Mouse (Mus musculus) thymus, adult 18-20 months (tissue): ENCODE data around the gene Dcaf4.

Experiments used
- DNase-seq, 2 experiments: peaks; one replicate each; pipeline ENCODE4 v3.0.0; 2022; ENCODE audit warnings: mixed read lengths in 2 of 2

Gene Dcaf4

DNA sequence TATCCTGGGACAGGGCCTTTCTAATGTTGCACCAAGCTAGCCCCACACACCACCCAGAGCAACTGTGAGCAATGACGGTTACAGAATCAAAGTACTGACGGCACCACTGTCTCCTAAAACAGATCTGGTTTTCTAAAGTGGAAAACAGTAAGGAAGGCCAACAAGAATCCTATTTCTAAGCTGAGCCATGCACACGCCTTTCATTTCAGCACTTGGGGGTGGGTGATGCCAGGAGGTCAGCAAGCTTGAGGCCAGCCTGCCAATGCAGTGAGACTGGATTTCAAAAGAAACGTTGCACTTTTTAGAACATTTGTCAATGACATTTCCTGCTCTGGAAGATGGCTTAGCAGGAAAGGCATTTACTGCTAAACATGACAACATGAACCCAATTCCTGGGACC is 33.5 kb downstream of the Dcaf4 start:
- DNase-seq: no peak

- DNase-seq: no peak
Observed at GRCm38 (mm10) chr12:83555605-83556004, 35.3 kb downstream of the Dcaf4 start.

GRCm38 (mm10) chr12:83558496-83558895 is 38.2 kb downstream of the Dcaf4 start:
- no peak for DNase-seq

- no peak for DNase-seq
Observed at GRCm38 (mm10) chr12:83560189-83560588, 39.9 kb downstream of the Dcaf4 start.

GRCm38 (mm10) chr12:83562589-83562988 is 42.3 kb downstream of the Dcaf4 start:
- DNase-seq: no peak

- no peak for DNase-seq
Observed at GRCm38 (mm10) chr12:83569866-83570265, 49.6 kb downstream of the Dcaf4 start.

GRCm38 (mm10) chr12:83572717-83573116 is 52.5 kb downstream of the Dcaf4 start:
- DNase-seq: no peak

DNA sequence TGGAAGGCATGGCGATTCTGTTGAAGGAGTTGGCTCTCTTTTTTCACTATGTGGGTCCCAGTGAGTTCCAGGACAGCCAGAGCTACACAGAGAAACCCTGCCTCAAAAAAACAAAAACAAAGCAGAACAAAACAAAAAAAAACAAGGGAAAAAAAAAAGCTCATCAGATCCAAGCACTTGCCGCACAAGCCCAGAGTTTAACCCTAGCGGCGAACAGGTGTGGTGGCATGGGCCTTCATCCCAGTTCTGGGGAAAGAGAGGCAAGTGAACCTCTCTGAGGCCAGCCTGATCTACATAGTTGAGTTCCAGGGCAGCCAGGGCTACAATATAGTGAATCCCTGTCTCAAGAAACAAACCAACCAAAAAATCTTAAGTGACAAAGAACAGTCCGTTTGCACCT is 57.2 kb downstream of the Dcaf4 start:
- no peak for DNase-seq

GRCm38 (mm10) chr12:83578356-83578755 is 58.1 kb downstream of the Dcaf4 start:
- DNase-seq: no peak

GRCm38 (mm10) chr12:83578896-83579569 is 58.8 kb downstream of the Dcaf4 start:
- DNase-seq: no peak

DNA sequence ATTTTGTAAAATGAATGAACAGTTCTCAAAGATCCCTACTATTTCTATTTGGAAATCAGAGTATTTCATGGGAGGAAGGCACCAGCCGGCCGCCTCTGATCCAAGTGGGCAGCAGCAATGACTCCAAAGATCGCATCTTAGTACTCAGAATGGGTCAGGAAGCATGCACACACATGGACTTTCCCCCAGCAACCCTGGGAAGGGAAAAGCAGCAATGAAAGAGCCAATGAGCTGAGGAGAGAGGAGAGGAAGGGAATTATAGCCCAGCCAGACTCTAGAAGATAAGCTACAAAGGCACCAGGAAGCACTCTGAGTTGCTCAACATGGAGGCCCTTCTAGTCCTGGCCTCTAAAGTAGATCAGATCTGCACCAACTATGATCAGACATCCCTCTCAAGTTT is 60.0 kb downstream of the Dcaf4 start:
- DNase-seq: no peak

GRCm38 (mm10) chr12:83582106-83582505 is 61.8 kb downstream of the Dcaf4 start:
- no peak for DNase-seq

DNA sequence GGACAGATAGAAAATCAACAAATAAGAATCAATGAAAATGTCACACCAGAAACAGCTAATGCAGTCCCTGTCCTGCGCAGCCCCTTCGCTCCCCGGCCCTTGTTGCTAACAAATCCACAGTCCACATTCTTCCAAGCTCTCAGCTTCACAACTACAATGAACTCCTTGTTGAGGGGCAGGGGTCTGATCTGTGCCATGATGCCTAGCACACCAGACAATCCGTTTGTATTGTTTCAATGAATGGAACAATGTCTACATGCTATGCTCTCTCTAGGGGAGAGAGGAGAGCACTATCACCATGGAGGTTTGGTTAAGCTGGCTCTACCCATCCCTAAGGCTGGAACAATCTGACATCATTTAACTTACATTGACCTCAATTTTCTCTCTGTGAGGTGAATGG is 62.5 kb downstream of the Dcaf4 start:
- no peak for DNase-seq

DNA sequence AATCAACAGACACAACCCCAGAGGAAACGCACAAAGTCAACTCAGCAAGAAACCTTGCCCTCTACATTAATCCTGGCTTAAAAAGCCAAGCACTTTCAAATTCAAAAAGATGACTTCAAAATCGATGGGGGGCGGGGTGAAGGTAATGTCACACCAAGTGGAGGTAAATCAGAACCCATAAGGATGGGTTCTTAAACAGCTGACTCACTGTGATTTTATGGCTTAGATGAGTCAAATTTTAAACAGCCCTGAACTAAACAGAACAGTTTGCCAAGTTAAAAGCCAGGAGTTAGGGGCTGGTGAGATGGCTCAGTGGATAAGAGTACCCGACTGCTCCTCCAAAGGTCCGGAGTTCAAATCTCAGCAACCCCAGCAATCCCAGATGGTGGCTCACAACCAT is 66.4 kb downstream of the Dcaf4 start:
- no peak for DNase-seq
